Mouse (Mus musculus) lung, postnatal 0 days (tissue): ENCODE results near the gene Isca1.

Experiments
- CTCF ChIP-seq: IDR thresholded peaks from 2 replicates; pipeline ENCODE4 v1.5.1; 2016; ENCODE audit warnings: antibody characterized with exemption, mild to moderate bottlenecking
- EP300 ChIP-seq: IDR thresholded peaks from 2 replicates; pipeline ENCODE4 v1.6.1; 2016; ENCODE audit warnings: antibody characterized with exemption, mild to moderate bottlenecking, control low read depth

DNA sequence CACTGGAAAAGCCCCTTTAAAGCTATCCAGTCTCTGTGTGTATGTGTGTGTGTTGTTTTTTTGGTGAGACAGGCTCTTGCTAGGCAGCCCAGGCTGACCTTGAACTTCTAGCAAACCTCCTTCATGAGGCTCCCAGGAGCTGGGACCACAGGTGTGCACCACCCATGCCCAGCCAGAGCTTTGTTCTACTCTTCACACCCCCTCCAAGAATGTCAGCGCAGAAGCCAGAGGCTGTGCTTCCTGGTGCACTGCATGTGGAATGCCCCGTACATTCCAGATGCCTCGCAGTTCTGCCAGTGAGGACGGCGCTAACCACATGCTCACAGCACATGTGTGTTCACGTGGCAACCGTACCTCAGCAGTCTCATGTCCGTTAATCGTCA, 26.8 kb upstream of the Isca1 start:
- TF ChIP-seq CTCF, result no peak
- no peak for TF ChIP-seq EP300
